Mouse (Mus musculus) thymus, adult 2 months (tissue): Measurements from ENCODE around the gene Gm10197.

Experiments
- CTCF ChIP-seq: fragments of 200-500 bp; IDR thresholded peaks from 2 replicates; pipeline ENCODE4 v1.5.1; 2012; ENCODE audit warnings: mild to moderate bottlenecking, control low read depth, low read length, moderate library complexity, borderline replicate concordance; ENCODE audit not compliant: control insufficient read depth, poor library complexity, insufficient read depth; ENCODE audit errors: extremely low read depth
- POLR2A ChIP-seq: fragments of 200-500 bp; IDR thresholded peaks from 2 replicates; pipeline ENCODE4 v1.6.1; 2012; ENCODE audit warnings: mild to moderate bottlenecking, low read length, control low read depth, moderate library complexity; ENCODE audit not compliant: control insufficient read depth, poor library complexity, insufficient read depth; ENCODE audit errors: extremely low read depth

DNA sequence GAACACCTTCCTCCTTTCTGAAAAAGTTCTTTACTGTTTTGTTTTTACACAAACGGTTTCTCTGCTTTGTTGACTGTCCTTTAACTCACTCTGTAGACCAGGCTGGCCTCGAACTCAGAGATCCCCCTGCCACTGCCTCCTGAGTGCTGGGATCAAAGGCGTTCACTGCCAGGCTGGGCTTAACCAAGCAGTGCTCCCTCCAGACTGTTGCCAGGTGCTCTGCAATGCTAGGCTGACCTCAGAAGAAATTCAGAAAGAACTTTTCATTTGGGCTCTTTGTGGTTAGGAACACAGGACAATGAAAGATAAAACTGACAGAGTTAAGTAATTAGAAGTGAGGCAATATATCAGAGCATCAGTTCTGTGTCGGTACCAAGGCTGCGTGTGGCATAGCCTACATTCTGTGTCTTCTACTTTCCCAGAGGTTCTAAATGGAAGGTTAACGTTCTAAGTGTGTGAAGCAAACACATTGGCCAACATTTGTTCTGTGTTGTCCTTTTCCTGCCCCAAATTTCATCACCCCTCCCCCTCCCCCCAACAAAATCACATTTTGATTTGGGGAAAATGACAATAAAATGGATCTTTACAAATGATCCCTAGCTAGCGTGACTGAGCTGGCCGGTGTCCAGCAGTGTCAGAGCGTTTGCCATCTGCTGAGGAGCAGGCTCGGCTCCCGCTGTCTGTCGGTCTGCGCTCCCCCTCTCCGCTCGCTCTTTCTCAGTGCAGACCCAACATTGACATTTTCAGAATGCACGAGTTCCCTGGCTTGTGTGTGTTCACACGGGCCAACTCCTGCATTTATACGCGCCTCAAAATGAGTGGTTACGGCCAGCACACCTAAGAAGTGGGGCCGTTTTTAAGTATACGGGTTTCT is 12.2 kb downstream of the Gm10197 start:
- TF ChIP-seq CTCF, result no peak
- TF ChIP-seq POLR2A, result no peak
